Mouse (Mus musculus): Measurements from ENCODE around the gene Dmbt1. TPM values are rescaled to one million over a fixed set of nuclear protein-coding genes. Genes with fewer than 3 reads are reported as not detected.
"Not testable (repeated sequence)": the region's sequence is repeated elsewhere in the genome, so short reads cannot be mapped to it uniquely, and the experiment has no call there.

Gene Dmbt1
- polyA plus RNA-seq, 1 experiment from 2014 or later, result not detected

DNA sequence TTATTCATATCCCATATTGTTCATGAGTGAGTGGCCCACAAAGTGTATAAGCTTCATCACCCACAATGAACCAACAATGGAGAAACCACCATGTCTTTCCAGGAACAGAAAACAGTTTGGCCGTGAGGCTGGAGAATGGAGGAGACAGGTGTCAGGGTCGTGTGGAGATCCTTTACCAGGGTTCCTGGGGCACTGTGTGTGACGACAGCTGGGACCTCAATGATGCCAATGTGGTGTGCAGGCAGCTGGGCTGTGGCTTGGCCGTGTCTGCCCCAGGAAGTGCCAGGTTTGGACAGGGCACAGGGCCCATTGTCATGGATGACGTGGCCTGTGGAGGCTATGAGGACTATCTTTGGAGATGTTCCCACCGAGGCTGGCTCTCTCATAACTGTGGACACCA lies 42.2 kb downstream of the Dmbt1 start:
- H3K9me3 ChIP-seq (ENCODE audit: control insufficient read depth, low read length); ATAC-seq (ENCODE audit: low FRiP score); H3K4me2 ChIP-seq (replicated peaks); H3K27ac ChIP-seq; H3K9ac ChIP-seq; H3K4me1 ChIP-seq (replicated peaks; ENCODE audit: control insufficient read depth, insufficient read depth, low read length); H3K4me3 ChIP-seq (replicated peaks; ENCODE audit: low read length); H3K27me3 ChIP-seq (ENCODE audit: control insufficient read depth, insufficient read depth, low read length); H3K36me3 ChIP-seq (replicated peaks; ENCODE audit: control insufficient read depth, insufficient read depth): not testable (repeated sequence)
- DNase-seq (ENCODE audit: low spot score), result peak; percentile 6
- WGBS, result 82% methylated on average over 6 of the region's 6 CpGs

DNA sequence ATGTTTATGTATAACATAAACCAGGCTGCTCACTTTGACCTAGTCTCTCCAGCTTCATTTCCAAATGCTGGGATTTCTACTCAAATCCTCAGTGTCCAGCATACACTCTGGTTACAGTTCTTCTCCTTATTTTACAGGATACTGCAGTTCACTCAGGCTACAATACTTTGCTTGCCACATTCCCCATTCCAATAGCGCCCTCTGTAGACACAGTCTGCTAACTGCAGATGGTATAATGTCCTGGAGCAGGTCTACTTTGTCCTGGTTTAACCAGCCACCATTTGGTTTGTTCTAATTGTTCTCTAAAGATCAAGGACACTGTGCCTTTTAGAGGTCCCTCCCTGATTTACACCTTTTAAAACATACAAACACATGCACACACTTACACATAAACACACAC lies 44.1 kb downstream of the Dmbt1 start:
- 0% methylated on average over 1 of the region's 1 CpGs for whole genome bisulfite sequencing
- H3K36me3 ChIP-seq (replicated peaks; ENCODE audit: control insufficient read depth, insufficient read depth), result no peaks in the 10 kb centered on the region

DNA sequence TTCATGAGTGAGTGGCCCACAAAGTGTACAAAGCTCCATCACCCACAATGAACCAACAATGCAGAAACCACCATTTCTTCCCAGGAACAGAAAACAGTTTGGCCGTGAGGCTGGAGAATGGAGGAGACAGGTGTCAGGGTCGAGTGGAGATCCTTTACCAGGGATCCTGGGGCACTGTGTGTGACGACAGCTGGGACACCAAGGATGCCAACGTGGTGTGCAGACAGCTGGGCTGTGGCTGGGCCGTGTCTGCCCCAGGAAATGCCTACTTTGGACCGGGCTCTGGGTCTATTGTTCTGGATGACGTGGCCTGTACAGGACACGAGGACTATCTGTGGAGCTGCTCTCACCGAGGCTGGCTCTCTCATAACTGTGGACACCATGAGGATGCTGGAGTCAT lies 50.5 kb downstream of the Dmbt1 start:
- H3K4me3 ChIP-seq (replicated peaks; ENCODE audit: low read length); H3K4me2 ChIP-seq (replicated peaks); H3K27ac ChIP-seq; H3K9me3 ChIP-seq (ENCODE audit: control insufficient read depth, low read length); ATAC-seq (ENCODE audit: low FRiP score); H3K36me3 ChIP-seq (replicated peaks; ENCODE audit: control insufficient read depth, insufficient read depth); H3K27me3 ChIP-seq (ENCODE audit: control insufficient read depth, insufficient read depth, low read length); DNase-seq (ENCODE audit: low spot score); H3K4me1 ChIP-seq (replicated peaks; ENCODE audit: control insufficient read depth, insufficient read depth, low read length); H3K9ac ChIP-seq: not testable (repeated sequence)
- WGBS, result 83% methylated on average over 9 of the region's 9 CpGs

More for the DNA sequence above, 44.1 kb downstream of the Dmbt1 start:
- no peak overlapping the region for H3K27ac ChIP-seq
- H3K27me3 ChIP-seq (ENCODE audit: control insufficient read depth, insufficient read depth, low read length), result no peaks in the 10 kb centered on the region
- no peaks in the 10 kb centered on the region for H3K9me3 ChIP-seq (ENCODE audit: control insufficient read depth, low read length)
- no peak overlapping the region for H3K4me2 ChIP-seq (replicated peaks)
- no peaks in the 10 kb centered on the region for H3K4me1 ChIP-seq (replicated peaks; ENCODE audit: control insufficient read depth, insufficient read depth, low read length)
- no peak overlapping the region for H3K9ac ChIP-seq
- ATAC-seq (ENCODE audit: low FRiP score), result no peak
- peak; percentile 55 for DNase-seq (ENCODE audit: low spot score)
- H3K4me3 ChIP-seq (replicated peaks; ENCODE audit: low read length), result no peak overlapping the region

DNA sequence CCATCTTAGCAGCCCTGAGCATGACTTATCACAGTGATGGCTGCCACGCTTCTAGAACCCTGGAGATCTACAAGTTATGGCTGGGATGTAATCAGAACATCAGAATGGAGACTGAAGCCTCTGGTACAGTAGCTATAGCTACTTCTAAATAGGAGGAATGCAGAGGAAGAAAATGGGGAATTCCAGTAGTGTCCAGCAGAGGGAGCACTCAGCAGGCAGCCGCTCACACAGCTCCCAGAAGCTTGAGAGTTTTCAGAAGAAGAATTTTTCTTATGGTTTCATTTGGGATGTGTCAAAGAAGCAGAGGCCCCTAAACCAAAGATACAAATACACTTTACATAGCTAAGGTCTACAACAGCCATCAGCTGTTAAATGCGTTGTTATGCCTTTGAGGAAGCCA lies 80.6 kb downstream of the Dmbt1 start:
- no peak overlapping the region for H3K9ac ChIP-seq
- no peaks in the 10 kb centered on the region for H3K4me1 ChIP-seq (replicated peaks; ENCODE audit: control insufficient read depth, insufficient read depth, low read length)
- DNase-seq (ENCODE audit: low spot score) (peak; percentile 87), ATAC-seq (ENCODE audit: low FRiP score) (no peak)
- H3K27me3 ChIP-seq (ENCODE audit: control insufficient read depth, insufficient read depth, low read length), result no peaks in the 10 kb centered on the region
- H3K4me2 ChIP-seq (replicated peaks), result no peak overlapping the region
- no peaks in the 10 kb centered on the region for H3K9me3 ChIP-seq (ENCODE audit: control insufficient read depth, low read length)
- H3K36me3 ChIP-seq (replicated peaks; ENCODE audit: control insufficient read depth, insufficient read depth), result no peaks in the 10 kb centered on the region
- no peak overlapping the region for H3K4me3 ChIP-seq (replicated peaks; ENCODE audit: low read length)
- 34% methylated on average over 3 of the region's 3 CpGs for WGBS
- no peak overlapping the region for H3K27ac ChIP-seq

DNA sequence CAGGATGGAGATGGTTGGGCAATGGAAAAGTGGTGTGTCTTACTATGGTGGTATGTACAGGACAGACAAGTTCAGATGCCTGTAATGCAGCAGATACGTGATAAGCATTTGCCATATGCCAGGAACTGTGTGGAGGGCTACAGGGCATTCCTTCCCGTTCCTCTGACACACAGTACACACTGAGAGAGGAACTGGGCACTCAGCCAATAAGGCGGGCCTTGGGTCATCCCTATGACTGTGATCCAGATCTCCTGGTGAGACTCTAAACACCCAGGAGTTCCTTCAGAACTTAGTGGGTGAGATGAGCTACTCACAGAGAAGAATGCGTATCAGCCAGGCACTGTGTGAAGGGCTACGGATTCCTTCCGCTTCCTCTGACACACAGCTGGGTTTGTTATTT lies 81.8 kb downstream of the Dmbt1 start:
- DNase-seq (ENCODE audit: low spot score) (no peak), ATAC-seq (ENCODE audit: low FRiP score) (no peak)
- no peaks in the 10 kb centered on the region for H3K27me3 ChIP-seq (ENCODE audit: control insufficient read depth, insufficient read depth, low read length)
- H3K4me3 ChIP-seq (replicated peaks; ENCODE audit: low read length), result no peak overlapping the region
- no peaks in the 10 kb centered on the region for H3K36me3 ChIP-seq (replicated peaks; ENCODE audit: control insufficient read depth, insufficient read depth)
- no peak overlapping the region for H3K27ac ChIP-seq
- no peak overlapping the region for H3K9ac ChIP-seq
- no peaks in the 10 kb centered on the region for H3K4me1 ChIP-seq (replicated peaks; ENCODE audit: control insufficient read depth, insufficient read depth, low read length)
- 72% methylated on average over 6 of the region's 6 CpGs for WGBS
- no peaks in the 10 kb centered on the region for H3K9me3 ChIP-seq (ENCODE audit: control insufficient read depth, low read length)
- H3K4me2 ChIP-seq (replicated peaks), result no peak overlapping the region

DNA sequence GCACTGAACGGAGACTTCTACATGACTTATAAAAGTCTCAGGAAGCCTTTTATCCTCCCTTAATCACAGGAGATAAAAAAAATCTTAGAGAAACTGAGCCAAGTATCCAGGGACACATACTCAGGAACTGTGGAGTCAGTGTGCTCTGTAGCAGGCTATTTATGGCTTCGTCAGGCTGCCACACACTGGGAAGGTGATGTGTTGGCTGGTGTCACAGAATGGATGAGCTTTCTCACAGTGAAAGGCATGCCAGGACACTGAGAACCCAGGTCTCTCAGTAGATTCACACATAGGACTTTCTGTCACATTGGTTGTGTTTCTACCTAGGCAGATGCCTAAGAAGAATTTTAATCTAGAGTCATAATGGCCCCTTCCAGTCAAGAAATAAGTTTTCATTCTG lies 82.6 kb downstream of the Dmbt1 start:
- DNase-seq (ENCODE audit: low spot score) (no peak), ATAC-seq (ENCODE audit: low FRiP score) (no peak)
- Histone ChIP-seq H3K36me3 (replicated peaks; ENCODE audit: control insufficient read depth, insufficient read depth) (no peaks in the 10 kb centered on the region), H3K4me3 (replicated peaks; ENCODE audit: low read length) (no peak overlapping the region), H3K27ac (no peak overlapping the region), H3K4me1 (replicated peaks; ENCODE audit: control insufficient read depth, insufficient read depth, low read length) (no peaks in the 10 kb centered on the region), H3K9me3 (ENCODE audit: control insufficient read depth, low read length) (no peaks in the 10 kb centered on the region), H3K4me2 (replicated peaks) (no peak overlapping the region), H3K27me3 (ENCODE audit: control insufficient read depth, insufficient read depth, low read length) (no peaks in the 10 kb centered on the region), H3K9ac (no peak overlapping the region)
- WGBS, result 71% methylated on average over 2 of the region's 2 CpGs

DNA sequence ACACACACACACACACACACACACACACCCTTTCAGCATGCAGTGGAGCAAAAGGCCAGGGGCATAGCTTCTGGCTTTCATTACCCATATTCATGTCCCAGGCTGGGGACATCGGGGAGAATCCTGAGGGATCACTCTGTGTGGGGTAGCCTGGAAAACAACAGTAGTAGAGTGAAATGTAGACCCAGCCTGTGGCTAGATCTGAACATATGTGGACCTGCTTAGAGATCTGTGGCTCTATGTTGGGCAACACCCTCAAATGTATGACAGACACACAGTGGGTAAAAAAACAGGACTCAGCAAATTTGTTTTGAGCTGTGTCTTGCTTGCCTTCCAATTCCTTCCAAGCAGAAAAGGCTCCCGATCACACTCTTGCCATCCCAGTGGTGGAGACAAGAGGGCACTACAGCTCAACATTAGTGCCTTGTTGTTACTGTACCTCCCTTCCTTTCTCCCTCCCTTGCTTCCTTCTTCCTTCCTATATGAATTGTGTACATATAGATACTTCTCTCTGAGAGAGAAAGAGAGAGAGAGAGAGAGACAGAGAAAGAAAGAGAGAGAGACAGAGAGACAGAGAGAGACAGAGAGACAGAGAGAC lies 90.5 kb downstream of the Dmbt1 start:
- no peaks in the 10 kb centered on the region for H3K4me1 ChIP-seq (replicated peaks; ENCODE audit: control insufficient read depth, insufficient read depth, low read length)
- no peak for DNase-seq (ENCODE audit: low spot score)
- H3K4me2 ChIP-seq (replicated peaks), result no peak overlapping the region
- H3K36me3 ChIP-seq (replicated peaks; ENCODE audit: control insufficient read depth, insufficient read depth), result no peaks in the 10 kb centered on the region
- no peaks in the 10 kb centered on the region for H3K27me3 ChIP-seq (ENCODE audit: control insufficient read depth, insufficient read depth, low read length)
- no peak overlapping the region for H3K4me3 ChIP-seq (replicated peaks; ENCODE audit: low read length)
- no peak overlapping the region for H3K27ac ChIP-seq
- H3K9ac ChIP-seq, result no peak overlapping the region
- no peaks in the 10 kb centered on the region for H3K9me3 ChIP-seq (ENCODE audit: control insufficient read depth, low read length)
- ATAC-seq (ENCODE audit: low FRiP score), result no peak
- WGBS, result 84% methylated on average over 2 of the region's 2 CpGs

DNA sequence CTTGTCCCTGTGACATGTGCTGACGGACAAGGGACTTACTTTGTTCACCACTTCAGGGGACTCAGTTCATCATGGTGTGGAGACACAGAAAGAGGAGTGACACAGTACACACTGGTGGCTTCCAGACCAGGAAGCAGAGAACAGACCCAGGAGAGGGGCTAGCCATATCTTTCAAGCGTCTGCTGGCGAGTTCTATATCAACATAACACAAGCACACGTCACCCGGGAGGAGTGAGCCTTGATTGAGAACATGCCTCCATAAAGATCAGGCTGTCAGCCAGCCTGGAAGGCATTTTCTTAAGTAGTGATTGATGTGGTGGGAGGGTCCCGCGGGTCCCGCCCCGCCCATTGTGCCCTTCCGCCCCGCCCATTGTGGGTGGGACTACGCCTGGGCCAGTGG lies 98.2 kb downstream of the Dmbt1 start:
- Histone ChIP-seq H3K4me1 (replicated peaks; ENCODE audit: control insufficient read depth, insufficient read depth, low read length) (no peaks in the 10 kb centered on the region), H3K9ac (no peak overlapping the region), H3K9me3 (ENCODE audit: control insufficient read depth, low read length) (no peaks in the 10 kb centered on the region), H3K27ac (no peak overlapping the region), H3K4me3 (replicated peaks; ENCODE audit: low read length) (no peak overlapping the region), H3K4me2 (replicated peaks) (no peak overlapping the region), H3K27me3 (ENCODE audit: control insufficient read depth, insufficient read depth, low read length) (no peaks in the 10 kb centered on the region), H3K36me3 (replicated peaks; ENCODE audit: control insufficient read depth, insufficient read depth) (no peaks in the 10 kb centered on the region)
- DNase-seq (ENCODE audit: low spot score), result no peak
- 57% methylated on average over 12 of the region's 12 CpGs for WGBS
- no peak for ATAC-seq (ENCODE audit: low FRiP score)

DNA sequence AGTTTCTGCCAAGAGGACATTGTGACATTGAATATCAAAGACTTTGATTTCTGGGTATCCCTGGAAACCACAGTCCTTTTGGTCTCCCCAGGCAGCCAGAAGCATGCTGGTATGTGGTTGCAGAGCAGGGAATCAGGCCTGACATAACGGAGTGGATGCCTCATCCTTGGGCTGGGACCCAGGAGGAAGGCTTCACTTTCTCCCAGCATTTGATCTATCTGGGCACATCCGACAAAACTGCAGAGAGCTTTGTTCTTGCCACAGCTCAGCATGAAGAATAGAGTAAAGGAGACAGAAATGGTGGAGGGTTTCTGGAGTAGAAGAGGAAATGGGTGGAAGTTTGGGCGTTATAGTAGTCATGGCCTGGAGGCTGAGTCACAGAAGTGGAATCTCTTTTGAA lies 101.3 kb downstream of the Dmbt1 start:
- Histone ChIP-seq H3K36me3 (replicated peaks; ENCODE audit: control insufficient read depth, insufficient read depth) (no peaks in the 10 kb centered on the region), H3K27ac (no peak overlapping the region), H3K9ac (no peak overlapping the region), H3K4me1 (replicated peaks; ENCODE audit: control insufficient read depth, insufficient read depth, low read length) (no peaks in the 10 kb centered on the region), H3K27me3 (ENCODE audit: control insufficient read depth, insufficient read depth, low read length) (no peaks in the 10 kb centered on the region), H3K4me3 (replicated peaks; ENCODE audit: low read length) (no peak overlapping the region), H3K9me3 (ENCODE audit: control insufficient read depth, low read length) (no peaks in the 10 kb centered on the region), H3K4me2 (replicated peaks) (no peak overlapping the region)
- DNase-seq (ENCODE audit: low spot score) (no peak), ATAC-seq (ENCODE audit: low FRiP score) (no peak)
- 68% methylated on average over 3 of the region's 3 CpGs for WGBS

DNA sequence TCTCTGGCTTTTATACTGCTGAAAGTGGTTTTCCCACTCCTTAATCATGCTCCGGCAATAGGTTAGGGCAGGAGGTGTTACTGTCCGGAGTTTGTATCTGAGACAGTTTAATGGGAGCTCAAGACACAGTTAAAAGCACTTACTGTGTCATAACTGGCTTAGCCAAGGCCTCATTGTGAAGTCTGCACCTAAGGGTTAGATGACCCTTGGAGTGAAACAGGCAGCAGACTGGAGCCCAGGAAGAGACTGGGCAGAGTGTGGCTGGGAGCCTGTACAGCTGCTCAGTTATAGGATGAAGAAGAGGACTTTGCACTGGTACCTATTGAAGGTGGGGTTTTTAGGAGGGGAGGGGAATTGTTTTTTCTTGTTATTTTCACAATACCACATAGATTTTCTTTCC lies 114.4 kb downstream of the Dmbt1 start, which contains the start of gene 4933402N03Rik:
4933402N03Rik (minus strand) TSS at position 101 of the 400 bp plus-strand sequence.
- Histone ChIP-seq H3K4me3 (replicated peaks; ENCODE audit: low read length) (no peak within 1 kb of the TSS), H3K9ac (no peak within 1 kb of the TSS)
- 94% methylated on average over 2 of the region's 2 CpGs for WGBS

More for the DNA sequence above, 114.4 kb downstream of the Dmbt1 start, which contains the start of gene 4933402N03Rik:
- H3K4me2 ChIP-seq (replicated peaks), result no peak within 1 kb of the TSS
- no peaks in the 10 kb centered on the region for H3K4me1 ChIP-seq (replicated peaks; ENCODE audit: control insufficient read depth, insufficient read depth, low read length)
- no peaks in the 10 kb centered on the region for H3K27me3 ChIP-seq (ENCODE audit: control insufficient read depth, insufficient read depth, low read length)
- no peak for ATAC-seq (ENCODE audit: low FRiP score)
- no peak within 1 kb of the TSS for H3K27ac ChIP-seq
- H3K9me3 ChIP-seq (ENCODE audit: control insufficient read depth, low read length), result no peaks in the 10 kb centered on the region
- no peaks in the 10 kb centered on the region for H3K36me3 ChIP-seq (replicated peaks; ENCODE audit: control insufficient read depth, insufficient read depth)
- no peak for DNase-seq (ENCODE audit: low spot score)

Measured in hindbrain, embryonic 14.5 days (tissue).